Mouse (Mus musculus): ENCODE results near the gene Nlrp3. TPM values are rescaled to one million over a fixed set of nuclear protein-coding genes. Genes with fewer than 3 reads are reported as not detected.

The Nlrp3 gene
- polyA plus RNA-seq, 1 experiment from 2014 or later = 0.06 TPM

GRCm38 (mm10) chr11:59584539-59584938 lies 43.2 kb downstream of the Nlrp3 start:
- 34% methylated on average over 6 of the region's 6 CpGs for WGBS
- H3K27ac ChIP-seq (ENCODE audit: low read depth, low read length) = no peak overlapping the region

DNA sequence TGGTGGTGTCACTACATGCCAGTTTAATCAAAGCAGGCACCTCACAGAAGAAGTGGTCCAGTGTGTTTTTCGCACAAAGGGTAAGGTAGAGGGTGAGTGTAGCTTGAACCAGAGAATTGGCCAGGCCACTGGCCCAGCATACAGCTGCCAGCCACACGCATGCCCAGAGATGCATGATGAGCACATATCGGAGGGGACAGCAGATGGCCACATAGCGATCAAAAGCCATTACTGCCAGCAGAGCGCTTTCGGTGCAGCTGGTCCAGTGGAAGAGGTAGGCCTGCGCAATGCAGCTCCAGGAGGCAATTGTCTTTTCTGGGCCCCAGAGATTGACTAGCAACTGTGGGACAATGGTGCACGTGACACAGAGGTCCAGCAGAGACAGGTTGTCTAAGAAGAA lies 48.1 kb downstream of the Nlrp3 start:
- Histone ChIP-seq H3K27ac (ENCODE audit: low read depth, low read length) (no peak overlapping the region), H3K4me2 (ENCODE audit: low read length) (no peak overlapping the region), H3K36me3 (ENCODE audit: control insufficient read depth, insufficient read depth, low read length) (no peaks in the 10 kb centered on the region), H3K9me3 (replicated peaks; ENCODE audit: control insufficient read depth, low read length) (no peaks in the 10 kb centered on the region), H3K9ac (ENCODE audit: low read length) (no peak overlapping the region), H3K27me3 (replicated peaks; ENCODE audit: control insufficient read depth, insufficient read depth, low read length) (no peaks in the 10 kb centered on the region), H3K4me3 (ENCODE audit: low read depth, low read length) (no peak overlapping the region), H3K4me1 (ENCODE audit: control insufficient read depth, insufficient read depth, low read length) (no peaks in the 10 kb centered on the region)
- ATAC-seq (no peak), DNase-seq (ENCODE audit: low spot score) (no peak)
- WGBS = 87% methylated on average over 8 of the region's 8 CpGs

More at GRCm38 (mm10) chr11:59584539-59584938, 43.2 kb downstream of the Nlrp3 start:
- DNase-seq (ENCODE audit: low spot score) (no peak), ATAC-seq (no peak)
- H3K27me3 ChIP-seq (replicated peaks; ENCODE audit: control insufficient read depth, insufficient read depth, low read length) = no peaks in the 10 kb centered on the region
- H3K9ac ChIP-seq (ENCODE audit: low read length) = no peak overlapping the region
- H3K4me3 ChIP-seq (ENCODE audit: low read depth, low read length) = no peak overlapping the region
- no peaks in the 10 kb centered on the region for H3K36me3 ChIP-seq (ENCODE audit: control insufficient read depth, insufficient read depth, low read length)
- H3K4me1 ChIP-seq (ENCODE audit: control insufficient read depth, insufficient read depth, low read length) = no peaks in the 10 kb centered on the region
- H3K9me3 ChIP-seq (replicated peaks; ENCODE audit: control insufficient read depth, low read length) = no peaks in the 10 kb centered on the region
- no peak overlapping the region for H3K4me2 ChIP-seq (ENCODE audit: low read length)

DNA sequence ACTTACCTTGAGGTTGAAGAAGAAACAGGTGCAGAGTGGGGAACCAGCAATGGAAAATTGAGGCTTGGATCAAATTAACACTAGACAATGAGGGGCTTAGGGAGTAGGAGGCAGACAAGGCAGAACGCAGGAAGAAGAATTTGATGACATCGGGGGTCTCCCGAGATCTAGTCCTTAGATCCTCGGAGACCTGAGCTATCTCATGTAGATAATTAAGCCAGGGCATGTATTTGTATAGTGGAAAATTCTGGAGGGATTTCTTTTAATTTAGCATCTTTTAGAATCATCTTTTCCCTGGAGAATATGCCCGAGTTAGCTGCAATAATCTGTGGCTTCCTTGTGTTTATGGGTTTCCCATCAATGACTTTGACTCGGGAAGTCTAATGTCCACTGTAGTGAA lies 51.8 kb downstream of the Nlrp3 start, which contains the start of gene Olfr223:
TSS of gene Olfr223 (minus strand) at position 101 of the 400 bp plus-strand sequence.
- no peaks in the 10 kb centered on the region for H3K36me3 ChIP-seq (ENCODE audit: control insufficient read depth, insufficient read depth, low read length)
- no peaks in the 10 kb centered on the region for H3K9me3 ChIP-seq (replicated peaks; ENCODE audit: control insufficient read depth, low read length)
- H3K4me1 ChIP-seq (ENCODE audit: control insufficient read depth, insufficient read depth, low read length) = no peaks in the 10 kb centered on the region
- no peak within 1 kb of the TSS for H3K4me2 ChIP-seq (ENCODE audit: low read length)
- no peak within 1 kb of the TSS for H3K9ac ChIP-seq (ENCODE audit: low read length)
- H3K27me3 ChIP-seq (replicated peaks; ENCODE audit: control insufficient read depth, insufficient read depth, low read length) = no peaks in the 10 kb centered on the region
- WGBS = 84% methylated on average over 6 of the region's 6 CpGs
- H3K27ac ChIP-seq (ENCODE audit: low read depth, low read length) = no peak within 1 kb of the TSS
- no peak for DNase-seq (ENCODE audit: low spot score)
- no peak for ATAC-seq
- no peak within 1 kb of the TSS for H3K4me3 ChIP-seq (ENCODE audit: low read depth, low read length)

- Histone ChIP-seq H3K4me2 (ENCODE audit: low read length) (no peak overlapping the region), H3K9me3 (replicated peaks; ENCODE audit: control insufficient read depth, low read length) (no peaks in the 10 kb centered on the region), H3K36me3 (ENCODE audit: control insufficient read depth, insufficient read depth, low read length) (no peaks in the 10 kb centered on the region), H3K27ac (ENCODE audit: low read depth, low read length) (no peak overlapping the region), H3K4me1 (ENCODE audit: control insufficient read depth, insufficient read depth, low read length) (no peaks in the 10 kb centered on the region), H3K27me3 (replicated peaks; ENCODE audit: control insufficient read depth, insufficient read depth, low read length) (no peaks in the 10 kb centered on the region), H3K9ac (ENCODE audit: low read length) (no peak overlapping the region), H3K4me3 (ENCODE audit: low read depth, low read length) (no peak overlapping the region)
- WGBS = 45% methylated on average over 4 of the region's 4 CpGs
- peak; percentile 11 for DNase-seq (ENCODE audit: low spot score)
- no peak for ATAC-seq
Measured at GRCm38 (mm10) chr11:59596091-59596490, 54.7 kb downstream of the Nlrp3 start.

- 88% methylated on average over 8 of the region's 8 CpGs for WGBS
Measured at GRCm38 (mm10) chr11:59596950-59597349, 55.6 kb downstream of the Nlrp3 start.

GRCm38 (mm10) chr11:59599211-59599610 lies 57.8 kb downstream of the Nlrp3 start:
- Histone ChIP-seq H3K27me3 (replicated peaks; ENCODE audit: control insufficient read depth, insufficient read depth, low read length) (no peaks in the 10 kb centered on the region), H3K36me3 (ENCODE audit: control insufficient read depth, insufficient read depth, low read length) (no peaks in the 10 kb centered on the region), H3K4me2 (ENCODE audit: low read length) (no peak overlapping the region), H3K27ac (ENCODE audit: low read depth, low read length) (no peak overlapping the region), H3K9ac (ENCODE audit: low read length) (no peak overlapping the region), H3K4me1 (ENCODE audit: control insufficient read depth, insufficient read depth, low read length) (no peaks in the 10 kb centered on the region), H3K4me3 (ENCODE audit: low read depth, low read length) (no peak overlapping the region), H3K9me3 (replicated peaks; ENCODE audit: control insufficient read depth, low read length) (no peaks in the 10 kb centered on the region)
- ATAC-seq (no peak), DNase-seq (ENCODE audit: low spot score) (no peak)
- 79% methylated on average over 7 of the region's 7 CpGs for WGBS

More at GRCm38 (mm10) chr11:59596950-59597349, 55.6 kb downstream of the Nlrp3 start:
- Histone ChIP-seq H3K9ac (ENCODE audit: low read length) (no peak overlapping the region), H3K4me3 (ENCODE audit: low read depth, low read length) (no peak overlapping the region), H3K27me3 (replicated peaks; ENCODE audit: control insufficient read depth, insufficient read depth, low read length) (no peaks in the 10 kb centered on the region), H3K4me1 (ENCODE audit: control insufficient read depth, insufficient read depth, low read length) (no peaks in the 10 kb centered on the region), H3K4me2 (ENCODE audit: low read length) (no peak overlapping the region), H3K9me3 (replicated peaks; ENCODE audit: control insufficient read depth, low read length) (no peaks in the 10 kb centered on the region), H3K27ac (ENCODE audit: low read depth, low read length) (no peak overlapping the region), H3K36me3 (ENCODE audit: control insufficient read depth, insufficient read depth, low read length) (no peaks in the 10 kb centered on the region)
- DNase-seq (ENCODE audit: low spot score) (no peak), ATAC-seq (no peak)

DNA sequence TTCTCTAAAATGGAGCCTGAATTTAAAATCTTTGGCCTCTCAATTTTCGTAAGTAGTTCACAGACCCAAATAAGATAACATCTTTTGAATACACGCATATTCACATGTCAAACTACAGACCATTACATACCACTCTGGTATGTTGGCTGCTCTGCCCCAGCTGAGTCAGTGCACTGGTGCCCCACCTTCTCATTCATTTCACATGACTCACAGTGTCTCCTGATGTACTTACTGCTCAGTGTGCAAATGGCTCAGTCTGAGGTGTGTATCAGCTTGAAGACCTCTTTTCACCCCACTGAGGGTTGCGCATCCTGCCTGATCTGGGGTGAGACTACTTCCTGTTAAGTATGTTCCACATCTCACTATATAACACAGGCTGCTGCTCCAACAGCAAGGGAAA lies 59.5 kb downstream of the Nlrp3 start:
- Histone ChIP-seq H3K9ac (ENCODE audit: low read length) (no peak overlapping the region), H3K27ac (ENCODE audit: low read depth, low read length) (no peak overlapping the region), H3K4me3 (ENCODE audit: low read depth, low read length) (no peak overlapping the region), H3K27me3 (replicated peaks; ENCODE audit: control insufficient read depth, insufficient read depth, low read length) (no peaks in the 10 kb centered on the region), H3K9me3 (replicated peaks; ENCODE audit: control insufficient read depth, low read length) (no peaks in the 10 kb centered on the region), H3K4me1 (ENCODE audit: control insufficient read depth, insufficient read depth, low read length) (no peaks in the 10 kb centered on the region), H3K4me2 (ENCODE audit: low read length) (no peak overlapping the region), H3K36me3 (ENCODE audit: control insufficient read depth, insufficient read depth, low read length) (no peaks in the 10 kb centered on the region)
- ATAC-seq = no peak
- no peak for DNase-seq (ENCODE audit: low spot score)
- WGBS = 91% methylated on average over 3 of the region's 3 CpGs

DNA sequence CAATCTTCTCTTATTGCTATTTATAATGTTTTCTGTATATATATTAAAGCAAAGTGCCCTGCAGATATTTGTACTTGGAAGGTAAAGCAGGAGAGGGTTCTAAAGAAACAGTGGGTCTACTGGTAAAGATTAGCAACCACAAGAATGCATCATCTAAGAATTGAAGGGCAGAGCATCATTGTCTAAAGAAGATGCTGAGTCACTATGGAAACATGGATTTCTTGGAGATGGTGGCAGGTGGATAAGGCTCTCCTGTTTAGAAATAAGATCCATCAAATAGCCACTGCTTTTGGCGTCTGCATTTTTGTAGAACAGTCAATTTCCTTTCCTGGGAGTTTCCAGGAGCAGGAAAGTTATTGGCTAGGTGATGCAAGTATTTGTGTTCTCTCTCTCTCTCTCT lies 60.9 kb downstream of the Nlrp3 start:
- DNase-seq (ENCODE audit: low spot score) (no peak), ATAC-seq (no peak)
- Histone ChIP-seq H3K27me3 (replicated peaks; ENCODE audit: control insufficient read depth, insufficient read depth, low read length) (no peaks in the 10 kb centered on the region), H3K4me2 (ENCODE audit: low read length) (no peak overlapping the region), H3K36me3 (ENCODE audit: control insufficient read depth, insufficient read depth, low read length) (no peaks in the 10 kb centered on the region), H3K4me1 (ENCODE audit: control insufficient read depth, insufficient read depth, low read length) (no peaks in the 10 kb centered on the region), H3K9me3 (replicated peaks; ENCODE audit: control insufficient read depth, low read length) (no peaks in the 10 kb centered on the region), H3K27ac (ENCODE audit: low read depth, low read length) (no peak overlapping the region), H3K4me3 (ENCODE audit: low read depth, low read length) (no peak overlapping the region), H3K9ac (ENCODE audit: low read length) (no peak overlapping the region)
- WGBS = 75% methylated on average over 1 of the region's 1 CpGs

DNA sequence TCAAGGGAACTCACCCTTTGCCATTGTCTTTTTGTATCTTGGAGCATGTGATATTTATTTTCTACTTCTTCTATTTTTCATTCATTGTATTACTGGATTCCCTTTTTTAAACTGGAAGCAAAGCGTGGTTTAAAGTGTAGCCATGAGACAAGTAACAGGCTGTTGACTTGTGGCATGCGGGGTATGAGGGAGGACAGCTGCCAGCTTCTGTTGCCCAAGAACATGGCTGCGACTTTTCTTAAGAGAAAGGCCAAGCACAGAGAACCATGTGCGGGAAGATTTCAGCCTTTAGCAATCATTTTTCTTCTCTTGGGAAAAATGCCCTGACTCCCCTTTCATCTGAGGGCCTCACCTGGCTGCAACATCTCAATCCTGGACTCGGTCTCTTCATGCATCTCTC lies 70.3 kb downstream of the Nlrp3 start:
- no peaks in the 10 kb centered on the region for H3K4me1 ChIP-seq (ENCODE audit: control insufficient read depth, insufficient read depth, low read length)
- H3K36me3 ChIP-seq (ENCODE audit: control insufficient read depth, insufficient read depth, low read length) = no peaks in the 10 kb centered on the region
- H3K27me3 ChIP-seq (replicated peaks; ENCODE audit: control insufficient read depth, insufficient read depth, low read length) = no peaks in the 10 kb centered on the region
- no peak overlapping the region for H3K27ac ChIP-seq (ENCODE audit: low read depth, low read length)
- ATAC-seq (no peak), DNase-seq (ENCODE audit: low spot score) (no peak)
- H3K9ac ChIP-seq (ENCODE audit: low read length) = no peak overlapping the region
- H3K9me3 ChIP-seq (replicated peaks; ENCODE audit: control insufficient read depth, low read length) = no peaks in the 10 kb centered on the region
- no peak overlapping the region for H3K4me2 ChIP-seq (ENCODE audit: low read length)
- no peak overlapping the region for H3K4me3 ChIP-seq (ENCODE audit: low read depth, low read length)
- WGBS = 83% methylated on average over 5 of the region's 5 CpGs
